Mouse (Mus musculus) midbrain, embryonic 12.5 days (tissue): ENCODE measurements at regions not wholly inside any gene's neighbourhood (a gene's known extent, or its start where the extent isn't known, plus 50 kb on each side); places are given as distances from the start of the nearest gene placed in this dataset.

ENCODE experiments used
- ATAC-seq: fragments of 200-750 bp; cut with Nextera tagmentation; 2 replicates; pipeline ENCODE4 v1.8.0; 2017; ENCODE audit warnings: low read depth, moderate TSS enrichment, moderate library complexity; ENCODE audit not compliant: low FRiP score
- H3K27ac ChIP-seq: fragments of 300-500 bp; sonication (generic); replicated peaks from 2 replicates; pipeline ENCODE4 v1.5.1; 2016; ENCODE audit warnings: mild to moderate bottlenecking
- H3K27me3 ChIP-seq: fragments of 300-500 bp; sonication (generic); 2 replicates; pipeline ENCODE4 v1.6.1; 2016; ENCODE audit warnings: mild to moderate bottlenecking
- H3K36me3 ChIP-seq: fragments of 300-500 bp; sonication (generic); 2 replicates; pipeline ENCODE4 v1.6.1; 2016
- H3K4me1 ChIP-seq: fragments of 300-500 bp; sonication (generic); 2 replicates; pipeline ENCODE4 v1.6.1; 2016
- H3K4me2 ChIP-seq: fragments of 300-500 bp; sonication (generic); replicated peaks from 2 replicates; pipeline ENCODE4 v1.6.1; 2016; ENCODE audit warnings: mild to moderate bottlenecking, moderate library complexity
- H3K4me3 ChIP-seq: fragments of 300-500 bp; sonication (generic); 2 replicates; pipeline ENCODE4 v1.5.1; 2016; ENCODE audit warnings: mild to moderate bottlenecking
- H3K9ac ChIP-seq: fragments of 300-500 bp; sonication (generic); replicated peaks from 2 replicates; pipeline ENCODE4 v1.6.1; 2016; ENCODE audit warnings: mild to moderate bottlenecking, moderate library complexity
- H3K9me3 ChIP-seq: fragments of 300-500 bp; sonication (generic); 2 replicates; pipeline ENCODE4 v1.6.1; 2016; ENCODE audit warnings: mild to moderate bottlenecking
- WGBS: fragments of 180-500 bp; shearing (Covaris S2); methylation state at CpG from one replicate; pipeline ENCODE4 v1.1.7; 2016; 5-methylcytosine and 5-hydroxymethylcytosine counted together

- H3K4me3 ChIP-seq, result no peak overlapping the region
- H3K9me3 ChIP-seq, result no peaks in the 10 kb centered on the region
- peak overlapping the region; percentile 4; the same call in 1 of the 2 replicates for H3K27ac ChIP-seq
- H3K27me3 ChIP-seq, result peaks cover 8% of the 10 kb centered on the region; the same call in 1 of the 2 replicates
- no peak for ATAC-seq
- no peak overlapping the region for H3K9ac ChIP-seq
- H3K4me2 ChIP-seq, result no peak overlapping the region
- H3K36me3 ChIP-seq, result no peaks in the 10 kb centered on the region
- peaks cover 37% of the 10 kb centered on the region for H3K4me1 ChIP-seq
- 53% methylated on average over 4 of the region's 4 CpGs for WGBS
Observed at GRCm38 (mm10) chr14:25310671-25311151, 148.3 kb upstream of the Zmiz1 start.

- no peak for ATAC-seq
- no peaks in the 10 kb centered on the region for H3K36me3 ChIP-seq
- no peak overlapping the region for H3K4me3 ChIP-seq
- H3K27me3 ChIP-seq, result peaks cover 8% of the 10 kb centered on the region; the same call in 1 of the 2 replicates
- H3K9ac ChIP-seq, result no peak overlapping the region
- H3K4me1 ChIP-seq, result peaks cover 38% of the 10 kb centered on the region
- H3K4me2 ChIP-seq, result no peak overlapping the region
- H3K27ac ChIP-seq, result no peak overlapping the region
- no peaks in the 10 kb centered on the region for H3K9me3 ChIP-seq
- WGBS, result 80% methylated on average over 3 of the region's 3 CpGs
Observed at GRCm38 (mm10) chr14:25311475-25311874, 147.5 kb upstream of the Zmiz1 start.

- Histone ChIP-seq H3K27ac (peak overlapping the region; percentile 17; the same call in 1 of the 2 replicates), H3K9ac (no peak overlapping the region), H3K4me2 (no peak overlapping the region), H3K9me3 (no peaks in the 10 kb centered on the region), H3K4me3 (no peak overlapping the region), H3K27me3 (peaks cover 8% of the 10 kb centered on the region; the same call in 1 of the 2 replicates), H3K36me3 (no peaks in the 10 kb centered on the region), H3K4me1 (peaks cover 45% of the 10 kb centered on the region)
- ATAC-seq, result no peak
- 20% methylated on average over 7 of the region's 7 CpGs for WGBS
Observed at GRCm38 (mm10) chr14:25312135-25312534, 146.8 kb upstream of the Zmiz1 start.

- H3K9me3 ChIP-seq, result no peaks in the 10 kb centered on the region
- H3K4me1 ChIP-seq, result peaks cover 53% of the 10 kb centered on the region
- no peak overlapping the region for H3K9ac ChIP-seq
- 0 out of 2 replicates have a peak, but pooled peaks cover 4% of the 10 kb centered on the region for H3K27me3 ChIP-seq
- no peak for ATAC-seq
- H3K4me2 ChIP-seq, result no peak overlapping the region
- 86% methylated on average over 6 of the region's 6 CpGs for WGBS
- no peaks in the 10 kb centered on the region for H3K36me3 ChIP-seq
- H3K27ac ChIP-seq, result peak overlapping the region; percentile 17; the same call in 1 of the 2 replicates
- H3K4me3 ChIP-seq, result no peak overlapping the region
Observed at GRCm38 (mm10) chr14:25312814-25313426, 146.1 kb upstream of the Zmiz1 start.

GRCm38 (mm10) chr14:25313693-25314240 lies 145.2 kb upstream of the Zmiz1 start:
- Histone ChIP-seq H3K9ac (no peak overlapping the region), H3K4me1 (peaks cover 61% of the 10 kb centered on the region), H3K36me3 (no peaks in the 10 kb centered on the region), H3K9me3 (no peaks in the 10 kb centered on the region), H3K27me3 (no peaks in the 10 kb centered on the region), H3K4me2 (no peak overlapping the region), H3K27ac (no peak overlapping the region), H3K4me3 (no peak overlapping the region)
- WGBS, result 85% methylated on average over 4 of the region's 4 CpGs
- no peak for ATAC-seq

- Histone ChIP-seq H3K4me3 (no peak overlapping the region), H3K4me2 (no peak overlapping the region), H3K4me1 (peaks cover 67% of the 10 kb centered on the region), H3K9me3 (no peaks in the 10 kb centered on the region), H3K36me3 (no peaks in the 10 kb centered on the region), H3K9ac (no peak overlapping the region), H3K27me3 (no peaks in the 10 kb centered on the region), H3K27ac (peak overlapping the region; percentile 98)
- WGBS, result 95% methylated on average over 5 of the region's 5 CpGs
- ATAC-seq, result no peak
Observed at GRCm38 (mm10) chr14:25316491-25316890, 142.5 kb upstream of the Zmiz1 start.

- H3K27me3 ChIP-seq, result no peaks in the 10 kb centered on the region
- H3K4me3 ChIP-seq, result peak overlapping the region; percentile 14; the same call in 1 of the 2 replicates
- 1% methylated on average over 37 of the region's 37 CpGs for WGBS
Observed at GRCm38 (mm10) chr14:25317680-25318471, 141.1 kb upstream of the Zmiz1 start.

GRCm38 (mm10) chr14:25318909-25319308 lies 140.1 kb upstream of the Zmiz1 start:
- no peak overlapping the region for H3K4me3 ChIP-seq
- no peak overlapping the region for H3K9ac ChIP-seq
- H3K9me3 ChIP-seq, result no peaks in the 10 kb centered on the region
- H3K27ac ChIP-seq, result peak overlapping the region; percentile 98
- no peaks in the 10 kb centered on the region for H3K27me3 ChIP-seq
- no peak for ATAC-seq
- WGBS, result 37% methylated on average over 12 of the region's 12 CpGs
- peaks cover 64% of the 10 kb centered on the region for H3K4me1 ChIP-seq
- H3K36me3 ChIP-seq, result no peaks in the 10 kb centered on the region
- peak overlapping the region; percentile 43; the same call in 1 of the 2 replicates for H3K4me2 ChIP-seq

More at GRCm38 (mm10) chr14:25317680-25318471, 141.1 kb upstream of the Zmiz1 start:
- Histone ChIP-seq H3K9me3 (no peaks in the 10 kb centered on the region), H3K9ac (peak overlapping the region; percentile 20), H3K27ac (peak overlapping the region; percentile 98), H3K4me2 (peak overlapping the region; percentile 43), H3K4me1 (peaks cover 56% of the 10 kb centered on the region), H3K36me3 (no peaks in the 10 kb centered on the region)
- ATAC-seq, result peak; percentile 93

- Histone ChIP-seq H3K9me3 (no peaks in the 10 kb centered on the region), H3K36me3 (no peaks in the 10 kb centered on the region), H3K4me3 (no peak overlapping the region), H3K4me1 (peaks cover 65% of the 10 kb centered on the region), H3K27ac (peak overlapping the region; percentile 98), H3K4me2 (no peak overlapping the region), H3K27me3 (no peaks in the 10 kb centered on the region), H3K9ac (no peak overlapping the region)
- WGBS, result 71% methylated on average over 4 of the region's 4 CpGs
- no peak for ATAC-seq
Observed at GRCm38 (mm10) chr14:25320141-25320540, 138.8 kb upstream of the Zmiz1 start.

GRCm38 (mm10) chr14:25323542-25324484 lies 135.2 kb upstream of the Zmiz1 start:
- no peaks in the 10 kb centered on the region for H3K36me3 ChIP-seq
- peaks cover 38% of the 10 kb centered on the region for H3K4me1 ChIP-seq
- no peaks in the 10 kb centered on the region for H3K9me3 ChIP-seq
- no peak for ATAC-seq
- 82% methylated on average over 6 of the region's 6 CpGs for WGBS
- 0 out of 2 replicates have a peak overlapping the region, but pooled peaks have one; percentile 11 for H3K9ac ChIP-seq
- peak overlapping the region; percentile 60 for H3K27ac ChIP-seq
- no peak overlapping the region for H3K4me3 ChIP-seq
- H3K27me3 ChIP-seq, result no peaks in the 10 kb centered on the region
- no peak overlapping the region for H3K4me2 ChIP-seq

- ATAC-seq, result no peak
- no peak overlapping the region for H3K4me3 ChIP-seq
- no peaks in the 10 kb centered on the region for H3K9me3 ChIP-seq
- no peak overlapping the region for H3K4me2 ChIP-seq
- H3K4me1 ChIP-seq, result peaks cover 20% of the 10 kb centered on the region
- H3K9ac ChIP-seq, result no peak overlapping the region
- no peaks in the 10 kb centered on the region for H3K27me3 ChIP-seq
- H3K27ac ChIP-seq, result no peak overlapping the region
- WGBS, result 88% methylated on average over 3 of the region's 3 CpGs
- H3K36me3 ChIP-seq, result no peaks in the 10 kb centered on the region
Observed at GRCm38 (mm10) chr14:25325887-25326286, 133.1 kb upstream of the Zmiz1 start.
